Mouse (Mus musculus): Measurements from ENCODE around the gene Magi2. TPM values are rescaled to one million over a fixed set of nuclear protein-coding genes. Genes with fewer than 3 reads are reported as not detected.

The Magi2 gene
- total RNA-seq, 2 experiments from 2014 or later: 0.08 to 0.91 TPM

- no peak for ATAC-seq (replicated peaks; ENCODE audit: poor library complexity)
Observed at GRCm38 (mm10) chr5:20748856-20749255, 1522.0 kb downstream of the Magi2 start.

GRCm38 (mm10) chr5:20749535-20749934 is 1522.7 kb downstream of the Magi2 start:
- peak; percentile 90 for ATAC-seq (replicated peaks; ENCODE audit: poor library complexity)

DNA sequence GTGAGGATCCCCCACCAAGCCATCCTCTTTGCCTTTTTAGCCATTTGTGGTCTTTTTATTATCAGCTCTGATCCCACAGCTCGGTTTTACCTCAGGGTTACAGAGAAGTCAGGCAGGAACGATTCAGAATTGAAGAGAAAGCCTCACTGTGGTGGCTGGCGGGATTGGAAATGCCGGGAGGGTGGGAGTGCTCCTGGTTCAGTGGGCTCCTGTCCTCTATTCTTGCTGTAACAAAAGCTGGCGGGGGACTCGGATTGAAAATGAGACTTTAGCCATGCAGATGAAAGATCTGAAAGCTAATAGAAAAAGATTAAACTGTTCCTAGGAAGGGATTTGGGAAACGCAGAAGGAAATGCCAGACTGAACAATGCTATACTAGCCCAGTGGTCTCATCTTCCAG is 1524.2 kb downstream of the Magi2 start:
- ATAC-seq (replicated peaks; ENCODE audit: poor library complexity): no peak

DNA sequence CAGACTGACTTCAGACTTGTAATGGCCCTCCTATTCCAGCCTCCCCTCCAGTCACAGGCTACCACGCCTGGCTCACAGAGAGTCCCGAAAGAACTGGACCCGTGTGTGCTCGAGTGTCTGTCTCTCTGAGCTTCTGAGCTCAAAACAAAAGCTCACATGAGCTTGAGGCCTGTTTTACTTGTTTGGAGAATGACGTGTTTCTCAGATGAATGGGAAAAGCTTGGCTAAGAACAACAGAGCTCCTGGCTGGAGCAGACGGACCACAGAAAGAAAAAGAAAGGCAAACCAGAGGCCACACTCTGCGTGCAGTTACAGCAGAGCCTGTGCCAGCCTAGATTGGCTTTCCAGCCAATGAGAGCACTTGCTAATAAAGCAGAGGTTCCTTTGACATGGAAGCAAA is 1524.9 kb downstream of the Magi2 start:
- ATAC-seq (replicated peaks; ENCODE audit: poor library complexity): no peak

DNA sequence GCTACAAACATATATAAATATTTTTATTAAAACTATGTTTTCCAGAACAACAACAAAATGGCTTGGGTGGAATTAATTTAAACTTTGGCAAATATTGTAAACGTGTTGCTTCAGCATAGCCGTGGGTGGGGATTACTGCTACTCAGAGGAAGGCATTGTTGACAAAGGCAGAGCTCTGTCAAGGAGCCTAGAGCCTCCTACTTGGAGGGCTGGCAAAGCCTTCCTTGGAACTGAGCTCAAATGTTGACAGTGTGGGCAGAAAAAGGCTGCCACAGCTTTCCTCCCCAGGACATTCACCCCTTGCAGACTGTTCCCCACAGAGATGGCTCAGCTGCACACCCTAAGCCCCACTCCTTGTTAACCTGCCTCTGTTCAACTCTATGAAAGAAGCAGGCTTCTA is 1526.3 kb downstream of the Magi2 start:
- ATAC-seq (replicated peaks; ENCODE audit: poor library complexity): no peak

DNA sequence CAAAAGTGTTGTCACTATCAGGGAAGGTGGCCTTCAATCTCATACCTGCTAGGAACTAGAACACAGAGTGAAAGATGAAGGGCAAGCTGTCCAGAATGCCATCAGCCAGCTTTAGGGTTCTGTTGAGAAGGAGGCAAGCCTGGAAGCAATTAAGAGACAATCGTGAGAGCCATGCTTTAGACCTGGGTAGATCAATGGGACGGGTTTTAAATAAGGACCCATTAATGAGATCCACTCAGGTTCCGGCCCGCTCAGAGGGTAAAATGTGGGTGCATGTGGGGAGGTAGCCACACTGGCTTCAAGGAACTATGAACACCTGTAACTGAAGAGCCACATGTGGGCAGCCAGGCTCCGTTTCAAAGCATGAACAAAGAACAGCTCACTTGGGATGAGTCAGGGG is 1527.1 kb downstream of the Magi2 start:
- no peak for ATAC-seq (replicated peaks; ENCODE audit: poor library complexity)

Measured in megakaryocyte progenitor cell, adult 5-6 weeks (primary cell).